Mouse (Mus musculus) embryonic facial prominence, embryonic 12.5 days (tissue): ENCODE measurements around the gene Grip1. TPM values are rescaled to one million over a fixed set of nuclear protein-coding genes. Genes with fewer than 3 reads are reported as not detected.

Experiments
- ATAC-seq: fragments of 200-750 bp; cut with Nextera tagmentation; 2 replicates; pipeline ENCODE4 v1.8.0; 2017; ENCODE audit not compliant: insufficient number of reproducible peaks, insufficient read depth, low FRiP score, low TSS enrichment
- H3K27ac ChIP-seq: fragments of 300-500 bp; sonication (generic); 2 replicates; pipeline ENCODE4 v1.5.1; 2016; ENCODE audit warnings: mild to moderate bottlenecking
- H3K27me3 ChIP-seq: fragments of 300-500 bp; sonication (generic); 2 replicates; pipeline ENCODE4 v1.6.1; 2016; ENCODE audit warnings: mild to moderate bottlenecking, moderate library complexity
- H3K36me3 ChIP-seq: fragments of 300-500 bp; sonication (generic); 2 replicates; pipeline ENCODE4 v1.6.1; 2016; ENCODE audit warnings: mild to moderate bottlenecking
- H3K4me1 ChIP-seq: fragments of 300-500 bp; sonication (generic); 2 replicates; pipeline ENCODE4 v1.6.1; 2016
- H3K4me2 ChIP-seq: fragments of 300-500 bp; sonication (generic); replicated peaks from 2 replicates; pipeline ENCODE4 v1.6.1; 2016; ENCODE audit warnings: mild to moderate bottlenecking, moderate library complexity
- H3K4me3 ChIP-seq: fragments of 300-500 bp; sonication (generic); 2 replicates; pipeline ENCODE4 v1.5.1; 2016; ENCODE audit warnings: mild to moderate bottlenecking
- H3K9ac ChIP-seq: fragments of 300-500 bp; sonication (generic); 2 replicates; pipeline ENCODE4 v1.6.1; 2016; ENCODE audit warnings: mild to moderate bottlenecking, moderate library complexity
- H3K9me3 ChIP-seq: fragments of 300-500 bp; sonication (generic); 2 replicates; pipeline ENCODE4 v1.6.1; 2016; ENCODE audit warnings: mild to moderate bottlenecking, moderate library complexity
- WGBS: fragments of 180-500 bp; shearing (Covaris S2); methylation state at CpG from one replicate; pipeline ENCODE4 v1.1.7; 2016; 5-methylcytosine and 5-hydroxymethylcytosine counted together
- polyA plus RNA-seq: library from polyadenylated mRNA; unstranded; fragments of >200 nt; fragmentation: Nextera tagmentation; extraction: Ambion mirVana; gene quantifications from 2 replicates; pipeline ENCODE4 v1.2.1, GENCODE M21; 2016

The Grip1 gene
- polyA plus RNA-seq, 1 experiment from 2014 or later = 5.8 TPM

GRCm38 (mm10) chr10:120130621-120131020 is 677.0 kb downstream of the Grip1 start:
- Histone ChIP-seq H3K4me3 (no peak overlapping the region), H3K27ac (no peak overlapping the region), H3K4me2 (no peak overlapping the region), H3K9ac (no peak overlapping the region), H3K9me3 (no peaks in the 10 kb centered on the region), H3K36me3 (no peaks in the 10 kb centered on the region), H3K27me3 (no peaks in the 10 kb centered on the region), H3K4me1 (peaks cover 6% of the 10 kb centered on the region; the same call in 1 of the 2 replicates)
- no peak for ATAC-seq
- 63% methylated on average over 16 of the region's 16 CpGs for WGBS

- Histone ChIP-seq H3K4me1 (peaks cover 6% of the 10 kb centered on the region; the same call in 1 of the 2 replicates), H3K9ac (no peak overlapping the region), H3K27me3 (no peaks in the 10 kb centered on the region), H3K27ac (no peak overlapping the region), H3K4me2 (no peak overlapping the region), H3K4me3 (no peak overlapping the region), H3K36me3 (no peaks in the 10 kb centered on the region), H3K9me3 (no peaks in the 10 kb centered on the region)
- ATAC-seq = no peak
- 52% methylated on average over 11 of the region's 11 CpGs for WGBS
Measured at GRCm38 (mm10) chr10:120133697-120134096, 680.1 kb downstream of the Grip1 start.

DNA sequence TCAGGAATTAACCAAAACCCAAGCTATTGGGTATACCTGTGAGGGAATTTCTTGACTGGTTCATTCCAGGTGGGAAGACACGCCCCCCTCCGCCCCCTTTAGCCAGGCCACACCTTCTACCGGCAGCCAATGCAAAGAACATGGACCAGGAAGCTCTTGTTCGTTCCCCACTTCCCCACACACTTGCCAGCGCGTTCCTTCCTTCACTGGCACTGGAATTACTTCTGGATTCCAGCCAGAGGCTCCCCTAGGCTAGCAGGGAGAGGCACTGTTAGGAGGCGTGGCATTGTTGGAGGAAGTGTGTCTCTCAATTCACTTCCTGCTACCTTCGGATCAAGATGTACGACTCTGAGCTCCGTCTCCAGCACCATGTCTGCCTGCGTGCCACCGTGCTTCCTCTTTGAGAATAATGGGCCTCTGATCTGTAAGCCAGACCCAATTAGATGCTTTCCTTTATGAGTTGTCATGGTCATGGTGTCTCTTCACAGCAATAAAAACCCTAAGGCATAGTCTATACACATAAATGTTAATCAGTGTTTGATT is 682.5 kb downstream of the Grip1 start:
- Histone ChIP-seq H3K4me1 (peaks cover 6% of the 10 kb centered on the region; the same call in 1 of the 2 replicates), H3K9ac (no peak overlapping the region), H3K9me3 (no peaks in the 10 kb centered on the region), H3K27me3 (no peaks in the 10 kb centered on the region), H3K36me3 (no peaks in the 10 kb centered on the region), H3K4me3 (no peak overlapping the region), H3K27ac (no peak overlapping the region), H3K4me2 (no peak overlapping the region)
- ATAC-seq = no peak
- 84% methylated on average over 12 of the region's 12 CpGs for WGBS

Other genes starting within 250 kb of the Grip1 start
- 106 and 115 TPM in 2 replicates for gene Cand1, start 213.8 kb upstream of the Grip1 start, polyA plus RNA-seq